Mouse (Mus musculus) left cerebral cortex, postnatal 25 days (tissue): Measurements from ENCODE around the gene Ctps. TPM values are rescaled to one million over a fixed set of nuclear protein-coding genes. Genes with fewer than 3 reads are reported as not detected.
"Not testable (repeated sequence)": the region's sequence is repeated elsewhere in the genome, so short reads cannot be mapped to it uniquely, and the experiment has no call there.

ENCODE experiments used
- DNase-seq, 2 experiments: peaks; one replicate each; pipeline ENCODE4 v3.0.0; 2022; ENCODE audit warnings: low spot score in 2 of 2, mixed read lengths in 1 of 2
- intact Hi-C: fragments of 180-260 bp; cut with DNase I; formaldehyde crosslinking; loops from one replicate; pipeline ENCODE4 v1.15.1; 2025
- total RNA-seq, 2 experiments: library from RNA; stranded (reverse); gene quantifications; 2 replicates each; pipeline ENCODE4 v1.2.3; 2021

Ctps gene
- total RNA-seq, result 10 to 100 TPM; 45.3 to 48.6 TPM

DNA sequence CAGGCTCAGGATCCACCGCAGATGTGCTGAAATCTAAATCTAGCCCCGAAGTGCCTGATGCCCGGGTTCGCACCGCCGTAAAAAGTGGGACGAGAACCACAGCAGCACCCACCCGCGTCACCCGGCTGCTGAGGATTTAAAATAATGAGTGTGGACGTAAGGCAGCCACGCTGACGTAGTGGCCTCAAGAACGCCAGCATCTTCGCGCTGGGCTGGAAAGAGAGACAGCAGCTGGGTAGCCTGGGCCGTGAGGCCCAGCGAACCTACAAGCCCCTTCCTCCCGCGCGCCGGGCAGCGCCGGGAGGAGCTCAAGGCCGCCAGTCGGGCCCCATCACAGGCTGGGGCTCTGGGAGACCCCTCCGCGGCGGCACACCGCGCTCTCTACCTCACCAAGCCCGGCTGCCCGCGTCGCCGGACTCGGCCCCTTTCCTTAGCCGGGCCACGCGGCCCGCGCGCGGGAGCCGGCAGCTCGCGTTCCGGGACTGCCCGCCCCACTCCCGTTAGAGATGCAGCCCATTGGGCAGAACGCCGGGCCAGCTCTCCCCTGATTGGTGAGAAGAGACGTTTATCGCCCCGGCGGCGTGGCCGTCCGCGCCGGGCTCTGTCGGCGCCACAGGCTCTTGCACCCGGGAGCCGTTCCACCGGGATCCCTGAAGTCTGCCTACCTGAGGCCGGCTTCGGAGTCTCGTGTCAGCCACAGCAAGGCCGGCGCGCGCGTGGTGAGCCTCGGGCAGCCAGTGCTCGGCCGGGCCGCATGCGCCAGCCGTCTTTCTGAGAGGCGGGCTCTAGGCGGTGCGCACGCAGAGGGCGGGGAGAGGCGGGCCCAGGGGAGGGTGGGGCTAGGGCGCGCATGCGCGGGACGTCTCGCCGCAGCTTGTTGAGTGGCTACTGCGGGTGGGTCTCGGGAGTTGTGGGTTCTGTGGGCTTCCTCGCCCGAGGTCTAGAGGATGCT lies at the start of gene Ctps:
Gene Ctps, minus strand, starts transcription at position 791 of the 952 bp plus-strand sequence.
- intact Hi-C loops, result no loop called here
- peak; percentile 95 for DNase-seq

DNA sequence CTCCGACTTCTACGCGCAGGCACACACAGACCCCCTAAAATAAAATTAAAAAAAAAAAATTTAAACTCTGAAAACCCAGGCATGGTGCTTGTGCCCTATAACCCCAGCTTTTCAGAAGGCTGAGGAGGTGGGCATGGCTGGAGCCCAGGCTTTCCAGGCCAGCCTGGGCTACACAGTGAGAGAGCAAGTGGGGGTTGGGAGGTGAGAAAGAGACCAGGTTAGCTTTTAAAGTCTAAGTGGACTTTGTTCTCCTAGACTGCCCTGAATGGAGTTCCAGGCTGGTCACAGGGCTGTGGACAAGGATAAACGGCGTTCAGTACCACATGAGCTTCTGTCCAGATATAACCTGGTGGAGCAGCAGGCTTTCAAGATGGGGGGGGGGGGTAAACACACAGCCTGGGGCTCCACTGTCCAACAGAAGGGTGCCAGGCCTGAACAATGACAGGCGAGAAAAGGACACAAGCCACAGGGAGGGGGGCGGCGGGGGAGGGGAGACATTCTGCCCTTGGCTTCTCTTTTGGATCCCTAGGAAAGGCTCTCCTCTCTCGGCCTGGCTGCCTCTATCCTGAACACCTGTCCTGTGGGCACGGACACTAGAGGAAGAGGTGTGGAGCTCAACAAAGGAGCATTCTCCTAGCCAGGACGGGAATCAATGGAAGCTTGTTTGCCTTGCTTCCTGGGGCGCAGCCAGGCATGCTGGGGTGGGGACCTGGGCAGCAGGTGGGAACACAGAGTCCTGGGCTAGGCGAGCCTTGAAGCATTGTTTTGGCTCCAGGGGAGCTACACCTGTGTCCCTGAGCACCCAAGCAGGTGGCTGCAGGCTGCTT lies 46.3 kb upstream of the Ctps start:
- DNase-seq, result no peak
- intact Hi-C loops, result no loop called here

DNA sequence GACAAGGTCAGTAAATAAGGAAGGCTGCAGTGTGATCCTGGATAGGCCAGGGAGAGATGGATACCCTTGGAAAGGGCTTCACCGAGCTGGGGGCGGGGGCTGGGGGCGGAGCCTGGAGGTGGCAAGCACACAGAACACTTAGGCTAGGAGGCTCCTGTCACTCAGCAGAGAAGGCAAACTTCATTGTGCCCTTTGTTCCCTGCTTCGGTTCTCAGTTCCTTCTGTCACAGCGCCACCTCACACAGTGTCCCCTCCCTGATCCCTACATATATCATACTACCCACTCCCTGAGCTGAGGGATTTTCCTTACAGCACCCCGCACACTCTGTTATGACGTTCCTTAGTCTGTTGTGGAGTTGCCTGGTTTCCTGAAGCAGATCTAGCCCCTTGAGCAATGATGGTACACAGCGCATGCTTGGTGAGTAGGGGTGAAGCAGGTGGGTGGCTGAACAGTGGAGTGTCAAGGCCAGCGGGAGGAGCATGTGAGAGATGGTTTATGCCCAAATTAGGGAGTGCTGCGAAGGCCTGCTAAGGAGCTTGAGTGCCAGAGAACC lies 45.5 kb upstream of the Ctps start:
- intact Hi-C loops, result no loop called here
- DNase-seq, result peak in 1 of 2 experiments; percentile 54

DNA sequence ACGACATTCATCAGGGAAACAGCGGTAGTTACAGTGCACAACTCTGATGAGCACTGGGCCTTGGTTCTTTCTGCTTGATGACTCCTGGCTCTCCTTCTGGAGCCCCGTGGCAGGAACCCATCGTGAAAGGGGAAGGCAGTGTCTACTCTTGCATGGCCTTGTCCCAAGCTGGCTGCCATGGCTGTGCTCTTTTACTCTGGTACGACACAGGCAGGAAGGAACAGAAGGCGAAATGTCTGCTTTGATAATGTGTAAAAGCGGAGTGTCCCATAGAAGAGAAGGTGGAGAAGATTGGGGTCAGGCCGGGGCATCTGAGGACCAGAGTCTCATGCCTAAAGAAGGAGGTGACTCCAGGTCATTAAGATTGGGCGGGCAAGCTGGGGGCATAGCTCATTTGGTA lies 44.6 kb upstream of the Ctps start:
- intact Hi-C loops, result no loop called here
- no peak for DNase-seq

DNA sequence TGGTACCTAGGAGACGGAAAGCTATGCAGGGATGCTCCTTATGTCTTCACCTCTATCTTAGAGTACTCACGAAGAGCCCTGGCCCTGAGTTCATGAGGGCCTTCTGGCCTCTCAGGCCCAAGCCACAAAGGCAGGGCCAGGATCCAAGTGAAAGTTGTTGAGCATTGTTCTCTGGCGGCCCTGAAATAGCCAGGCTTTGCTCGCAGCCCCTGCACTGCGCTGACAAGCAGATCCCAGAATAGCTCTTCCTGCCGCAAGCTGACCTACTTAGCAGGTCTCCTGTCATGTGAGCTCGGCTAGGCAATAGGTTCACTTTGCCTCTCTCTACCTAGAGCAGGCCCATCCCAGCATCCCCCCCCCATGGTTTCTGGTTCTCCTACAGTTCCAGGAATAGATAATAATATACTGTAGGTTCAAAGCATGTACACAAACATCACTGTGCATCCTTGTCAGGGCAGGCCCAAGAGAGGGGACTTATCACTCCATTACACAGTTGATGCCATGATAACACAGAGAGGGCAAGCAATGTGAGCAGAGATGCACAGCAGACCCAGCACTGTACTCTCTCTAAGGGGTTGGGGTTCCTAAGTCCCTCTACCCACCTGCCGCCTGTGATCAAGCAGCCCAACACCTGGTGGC lies 43.7 kb upstream of the Ctps start:
- DNase-seq, result peak; percentile 60 to 89
- intact Hi-C loops, result loop anchor here (1.0 kb wide), 2 partner anchors 24 to 46 kb away; no protein-coding TSS in a partner anchor

DNA sequence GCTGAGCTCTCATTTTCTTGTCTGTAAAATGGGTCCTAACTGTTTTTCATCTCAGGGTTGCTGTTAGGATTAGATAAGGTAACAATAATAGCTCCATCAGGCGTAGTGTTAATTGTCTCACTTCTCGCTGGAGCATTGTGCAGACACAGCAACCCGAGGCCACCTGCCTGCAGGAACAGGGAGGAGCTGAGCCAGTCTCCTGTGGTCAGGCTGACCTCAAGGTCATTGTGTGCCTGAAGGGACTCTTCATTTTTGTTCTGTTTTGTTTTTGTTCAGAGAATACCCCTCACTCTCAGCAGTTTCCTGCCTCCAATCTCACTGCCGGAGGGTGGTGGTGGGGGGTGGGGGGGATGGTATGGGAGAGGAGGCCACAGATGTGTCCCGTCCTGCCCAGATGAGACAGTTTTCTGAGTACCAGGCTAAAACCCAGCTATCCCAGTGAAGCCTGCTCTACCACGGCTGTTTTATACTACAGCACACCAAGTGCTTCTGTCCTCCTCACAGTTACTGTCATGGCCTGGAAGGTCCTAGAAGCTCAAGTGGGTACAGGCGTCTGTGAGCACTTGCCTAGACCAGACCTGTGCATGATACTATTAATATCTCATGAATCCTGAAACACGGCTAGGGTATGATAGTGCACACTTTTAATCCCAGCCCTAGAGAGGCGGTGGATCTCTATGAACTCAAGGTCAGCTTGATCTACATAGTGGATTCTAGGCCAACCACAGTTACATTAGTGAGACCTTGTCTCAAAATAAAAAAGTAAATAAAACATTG lies 42.4 kb upstream of the Ctps start:
- DNase-seq, result no peak
- intact Hi-C loops, result loop anchor here (1.0 kb wide), 2 partner anchors 22 to 48 kb away; no protein-coding TSS in a partner anchor

DNA sequence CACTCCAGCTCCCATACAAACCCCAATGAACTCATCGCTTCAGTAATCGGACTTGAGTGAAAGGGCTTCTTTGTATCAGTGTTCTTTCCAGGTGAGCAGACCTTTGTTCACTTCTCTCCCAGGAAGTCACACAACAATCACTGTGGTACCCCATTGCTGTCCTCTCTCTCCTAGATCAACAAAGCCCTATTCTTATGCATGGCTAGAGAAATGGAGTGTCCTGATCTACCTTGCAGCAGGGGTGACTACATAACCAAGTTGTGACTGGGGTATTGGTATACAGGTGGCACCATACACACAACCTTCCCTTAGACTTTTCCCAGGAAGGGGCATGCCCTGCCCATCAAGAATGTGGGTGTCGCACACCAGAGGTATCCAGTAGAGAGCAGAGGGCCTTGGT lies 40.9 kb upstream of the Ctps start:
- intact Hi-C loops, result no loop called here
- no peak for DNase-seq

DNA sequence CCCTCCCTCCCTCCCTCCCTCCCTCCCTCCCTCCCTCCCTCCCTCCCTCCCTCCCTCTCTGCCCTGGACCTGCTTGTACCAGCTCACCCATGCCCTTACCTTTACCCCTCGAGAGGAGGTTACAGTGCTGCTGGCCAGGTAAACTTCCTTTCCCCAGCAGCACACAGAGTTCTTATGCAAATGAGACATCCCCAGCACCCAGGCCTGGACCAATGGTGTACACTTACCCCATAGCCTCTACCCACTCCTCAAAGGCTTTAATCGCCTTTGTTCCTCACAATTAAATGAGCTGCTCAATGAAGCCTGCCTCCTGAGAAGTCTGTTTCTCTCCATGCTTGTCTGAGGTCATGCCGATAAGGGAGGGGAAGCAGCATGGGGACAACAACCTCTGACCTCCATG lies 36.9 kb upstream of the Ctps start:
- intact Hi-C loops, result no loop called here
- DNase-seq, result no peak

DNA sequence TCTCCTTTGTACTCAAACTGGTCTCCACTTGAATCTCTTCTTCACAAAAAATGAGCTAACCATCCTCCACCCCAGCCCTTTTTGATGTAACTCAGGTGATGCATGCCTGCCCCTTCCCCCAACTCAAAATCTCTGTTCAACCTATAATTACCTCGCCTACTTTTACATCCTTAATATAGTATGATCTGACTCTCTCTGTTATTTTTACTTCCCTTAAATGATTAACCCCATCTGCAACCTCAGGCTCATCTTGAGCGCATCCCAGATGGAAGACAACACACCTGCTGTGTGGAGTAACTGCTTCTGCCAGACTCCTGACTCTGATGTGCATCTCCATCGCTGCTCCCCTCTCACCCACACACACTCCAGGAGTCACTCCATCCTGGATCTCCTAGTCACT lies 32.6 kb upstream of the Ctps start:
- intact Hi-C loops, result no loop called here
- no peak for DNase-seq

DNA sequence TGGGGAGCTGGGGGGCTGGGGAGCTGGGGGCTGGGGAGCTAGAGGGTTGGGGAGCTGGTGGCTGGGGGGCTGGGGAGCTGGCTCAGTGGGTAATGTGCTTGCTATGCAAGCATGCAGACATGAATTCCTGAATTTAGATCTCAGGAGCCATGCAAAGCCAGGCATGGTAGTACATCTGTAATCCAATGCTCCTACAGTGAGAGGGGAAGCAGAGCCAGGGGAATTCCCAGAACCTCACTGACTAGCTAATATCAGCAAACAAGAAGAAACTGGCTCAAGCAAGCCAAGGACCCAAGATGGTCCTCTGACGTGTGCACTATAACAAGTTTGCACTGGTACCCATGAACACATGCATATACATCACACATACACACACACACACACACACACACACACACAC lies 31.7 kb upstream of the Ctps start:
- intact Hi-C loops, result no loop called here
- DNase-seq, result no peak

DNA sequence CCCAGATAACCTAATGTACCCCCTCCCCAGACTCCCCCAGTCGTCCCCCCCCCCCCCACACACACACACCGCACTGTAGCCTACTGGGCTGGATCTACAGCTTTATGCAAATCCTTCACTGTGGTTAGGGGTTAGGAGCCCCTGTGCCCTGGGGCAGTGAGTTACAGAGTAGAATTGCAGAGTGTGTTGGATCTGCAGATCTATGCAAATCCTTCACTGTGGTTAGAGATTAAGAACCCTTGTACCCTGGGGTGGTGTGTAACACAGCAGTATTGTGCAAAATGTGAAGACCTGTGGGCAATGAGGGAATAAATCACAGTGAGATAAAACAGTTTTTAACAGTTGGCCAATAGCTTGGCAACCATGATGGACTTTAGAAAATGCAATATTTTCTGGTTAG lies 28.8 kb upstream of the Ctps start:
- no peak for DNase-seq
- intact Hi-C loops, result no loop called here

DNA sequence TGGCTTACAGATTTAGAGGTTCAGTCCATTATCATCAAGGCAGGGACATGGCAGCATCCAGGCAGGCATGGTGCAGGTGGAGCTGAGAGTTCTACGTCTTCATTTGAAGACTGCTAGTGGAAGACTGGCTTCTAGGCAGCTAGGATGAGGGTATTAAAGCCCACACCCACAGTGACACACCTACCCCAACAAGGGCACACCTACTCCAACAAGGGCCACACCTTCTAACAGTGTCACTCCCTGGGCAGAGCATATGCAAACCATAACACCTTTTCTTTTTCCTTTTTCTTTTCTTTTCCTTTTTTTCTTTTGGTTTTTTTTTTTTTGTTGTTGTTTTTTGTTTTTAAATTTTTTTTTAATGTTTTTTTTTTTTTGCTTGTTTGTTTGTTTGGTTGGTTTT lies 26.1 kb upstream of the Ctps start:
- intact Hi-C loops, DNase-seq: not testable (repeated sequence)

DNA sequence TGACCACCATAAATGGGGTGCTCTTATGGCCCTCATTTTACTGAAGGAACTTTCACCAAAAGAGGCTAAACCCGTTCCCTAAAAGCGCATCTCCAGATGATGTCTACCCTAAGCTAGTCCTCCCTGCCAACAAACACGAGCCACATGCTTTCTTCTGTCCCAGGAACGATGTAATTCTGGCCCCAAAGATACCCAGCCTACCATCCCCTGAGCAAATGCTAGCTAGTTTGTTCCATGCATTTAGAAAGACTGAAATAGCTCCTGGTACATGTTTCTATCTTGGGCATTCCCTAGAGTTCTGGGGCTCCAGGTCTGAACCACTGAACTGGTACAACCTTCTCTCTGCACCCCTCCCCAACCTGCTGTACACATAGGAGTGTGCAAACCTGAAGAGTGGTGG lies 20.9 kb upstream of the Ctps start:
- peak in 1 of 2 experiments; percentile 65 for DNase-seq
- intact Hi-C loops, result loop anchor here (1.0 to 5.0 kb wide), 3 partner anchors 22 to 301 kb away; partner anchors contain the start of gene Cited4

DNA sequence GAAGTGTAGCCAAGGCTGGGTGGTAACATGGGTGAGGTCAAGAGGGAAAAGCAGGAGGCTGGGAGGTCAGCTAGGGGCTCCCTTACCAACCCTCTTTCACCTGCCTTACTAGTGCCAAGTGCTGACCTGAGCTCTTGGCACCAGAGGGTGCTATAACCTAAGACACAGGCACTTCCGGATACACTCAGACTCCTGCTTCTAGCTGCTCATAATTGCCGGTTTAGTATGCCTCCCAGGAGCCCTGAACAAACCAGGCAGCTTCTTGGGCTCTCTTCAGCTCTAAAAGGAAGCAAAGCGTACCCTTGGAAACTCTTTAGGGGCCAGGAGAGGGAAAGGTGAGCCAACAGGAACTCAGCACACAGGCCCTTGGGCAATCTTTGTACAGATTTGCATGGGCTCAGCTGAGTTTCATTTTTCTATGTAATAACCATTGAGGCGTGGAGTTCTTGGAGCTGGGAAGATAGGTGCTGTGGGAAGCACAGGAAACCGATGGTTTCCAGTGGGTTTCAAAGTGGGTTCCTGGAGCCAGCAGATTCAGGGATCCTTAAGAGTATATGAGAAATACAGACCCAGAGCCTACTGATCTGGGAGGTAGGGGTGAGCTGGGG lies 19.8 kb upstream of the Ctps start:
- peak; percentile 72 to 81 for DNase-seq
- intact Hi-C loops, result loop anchor here (1.0 to 5.0 kb wide), 6 partner anchors 23 to 322 kb away; partner anchors contain the start of gene Cited4

DNA sequence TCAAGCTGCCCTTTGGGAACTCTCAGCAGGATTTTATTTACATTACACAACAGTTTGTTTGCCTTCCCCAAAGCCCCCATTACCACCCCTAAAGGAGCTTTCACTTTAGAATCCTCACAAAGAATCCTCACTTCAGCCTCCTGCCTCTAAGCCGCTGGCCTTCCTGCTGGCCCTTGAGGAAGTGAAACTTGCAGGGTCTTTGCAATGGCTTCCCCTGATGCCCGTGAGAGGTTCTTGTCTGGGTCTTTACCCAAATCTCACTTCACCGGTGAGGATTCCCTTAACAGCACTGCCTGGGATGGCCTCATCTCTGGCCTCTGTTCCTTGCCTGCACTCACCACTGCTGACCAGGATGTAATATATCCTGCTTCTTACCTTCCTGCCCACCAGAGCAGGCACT lies 19.0 kb upstream of the Ctps start:
- DNase-seq, result no peak
- intact Hi-C loops, result loop anchor here (1.0 to 5.0 kb wide), 3 partner anchors 93 to 323 kb away; no protein-coding TSS in a partner anchor

DNA sequence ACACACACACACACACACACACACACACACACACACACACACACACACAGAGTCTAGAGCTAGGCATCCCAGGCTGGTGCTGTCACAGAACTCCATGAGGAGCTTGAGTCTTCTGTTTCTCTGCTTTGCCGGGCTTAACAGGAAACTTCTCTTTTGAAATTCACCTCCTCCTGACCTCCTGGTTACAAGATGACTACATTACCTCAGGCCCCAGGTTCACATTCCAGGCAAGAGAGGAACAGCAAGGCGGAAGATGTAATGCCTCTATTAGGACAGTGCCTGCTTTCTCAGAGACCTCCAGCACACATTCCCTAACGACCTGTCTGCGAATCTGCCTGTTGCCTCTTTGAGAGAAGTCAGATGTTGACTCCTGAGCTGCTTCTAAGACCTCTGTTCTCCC lies 18.4 kb upstream of the Ctps start, which contains the start of gene Gm8439:
Gene Gm8439, plus strand, starts transcription at position 301 of the 400 bp plus-strand sequence.
- no peak for DNase-seq
- intact Hi-C loops, result loop anchor here (5.0 kb wide), 2 partner anchors 164 to 324 kb away; no protein-coding TSS in a partner anchor

DNA sequence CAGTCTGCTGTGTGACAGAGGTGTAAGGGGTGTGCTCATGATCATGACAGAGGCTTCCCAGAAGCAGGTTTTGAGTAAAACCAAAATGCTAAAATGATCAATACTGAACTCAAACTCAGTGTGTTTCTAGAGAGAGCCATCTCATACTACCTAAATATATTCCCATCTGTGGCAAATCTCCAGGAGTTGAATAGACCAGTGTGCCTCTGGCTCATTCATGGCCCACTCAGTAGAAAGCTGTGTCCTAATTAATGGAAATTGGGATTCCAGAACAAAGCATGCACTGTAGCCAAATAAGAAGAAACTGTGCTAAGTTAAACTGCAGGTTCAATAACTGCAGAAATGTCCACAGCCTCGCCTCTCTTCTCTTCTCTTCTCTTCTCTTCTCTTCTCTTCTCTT lies 16.9 kb upstream of the Ctps start:
- DNase-seq, result no peak
- intact Hi-C loops, result loop anchor here (5.0 kb wide), 2 partner anchors 165 to 325 kb away; no protein-coding TSS in a partner anchor

DNA sequence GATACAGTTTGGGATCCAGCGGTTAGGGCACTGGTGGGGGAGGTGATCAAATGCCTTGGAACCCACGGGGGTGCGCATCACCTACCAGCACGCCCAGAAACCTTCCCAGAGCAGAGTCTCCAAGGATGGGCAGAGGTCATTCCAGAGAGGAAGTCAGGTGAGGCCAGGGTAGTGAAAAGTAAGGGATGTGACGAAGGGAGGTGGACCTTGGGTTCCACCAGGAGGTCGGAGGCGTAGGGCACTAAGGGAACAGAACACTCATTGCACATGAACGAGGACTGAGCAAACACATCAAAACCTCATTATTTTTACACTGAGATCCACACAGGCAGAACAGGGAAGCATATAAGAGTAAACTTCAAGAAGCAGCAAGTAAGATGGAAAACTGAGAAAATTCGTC lies 11.6 kb upstream of the Ctps start:
- no peak for DNase-seq
- intact Hi-C loops, result no loop called here
